Mouse (Mus musculus) Patski (cell line): ENCODE measurements around the gene Mrps10. TPM values are rescaled to one million over a fixed set of nuclear protein-coding genes. Genes with fewer than 3 reads are reported as not detected.

Experiments used
- ATAC-seq: fragments of 100-300 bp; one replicate; pipeline ENCODE4 v1.8.0; 2021
- CTCF ChIA-PET: fragments of 350-600 bp; sonication (Branson Sonifier 250); formaldehyde crosslinking; loops from one replicate; lab custom pipeline; 2022; ENCODE audit warnings: inconsistent platforms; lab: Charles Lee
- POLR2A ChIA-PET: fragments of 350-600 bp; sonication (Branson Sonifier 250); formaldehyde crosslinking; loops from one replicate; lab custom pipeline; 2022; ENCODE audit warnings: antibody characterized with exemption, inconsistent platforms; lab: Charles Lee
- DNase-seq: peaks from one replicate; pipeline ENCODE4 v3.0.0-alpha.2; 2011; ENCODE audit warnings: low read depth, low spot score
- H3K27me3 ChIP-seq: fragments of 371-371 bp; one replicate; pipeline ENCODE4 v1.5.1; 2021
- CTCF ChIP-seq: fragments of 100-300 bp; IDR thresholded peaks from one replicate; pipeline ENCODE4 v1.5.1; 2021
- in situ Hi-C: fragments of 300-500 bp; cut with MboI; formaldehyde crosslinking; loops from 3 replicates; pipeline ENCODE4 v1.11.1; 2018; ENCODE audit warnings: low pct_unique_long_range_greater_than_20kb, mixed read lengths
- polyA plus RNA-seq: library from polyadenylated mRNA; unstranded; gene quantifications from one replicate; pipeline ENCODE4 v1.2.3, GENCODE M21; 2021

The Mrps10 gene
- polyA plus RNA-seq, result 46.8 TPM

DNA sequence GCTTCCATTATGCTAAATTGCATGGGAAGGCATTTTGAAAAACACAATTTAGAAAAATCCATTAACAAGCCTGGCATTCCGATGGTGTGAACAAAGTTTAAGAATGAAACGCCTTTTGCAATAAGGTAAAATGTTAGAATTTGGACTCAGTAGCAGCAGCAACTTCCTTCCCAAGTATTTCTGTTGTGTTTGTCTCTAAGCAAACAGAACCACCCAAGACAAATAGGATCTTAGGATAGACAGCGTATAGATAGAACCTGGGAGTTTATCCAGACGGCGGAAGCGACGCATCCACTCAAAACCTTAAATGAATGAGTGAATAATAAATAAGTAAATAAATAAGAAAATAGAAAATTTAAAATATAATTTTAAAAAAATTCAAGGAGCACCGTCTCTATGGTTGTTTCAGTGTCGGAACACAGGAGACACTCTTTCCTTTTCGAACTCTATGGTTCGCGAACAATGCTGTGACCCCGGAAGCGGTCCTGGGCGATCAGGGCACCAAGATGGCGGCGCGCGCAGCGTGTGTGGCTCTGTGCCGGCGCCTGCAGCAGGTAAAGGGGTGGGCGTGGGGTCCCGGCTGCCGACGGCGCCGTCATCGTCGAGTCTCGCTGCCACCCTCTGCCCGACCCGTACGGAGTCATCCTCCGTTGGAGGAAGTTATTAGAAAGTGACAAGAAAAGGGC lies at the start of gene Mrps10:
Mrps10 (plus strand) TSS at position 487 of the 686 bp plus-strand sequence.
- peak; percentile 63 for ATAC-seq
- CTCF ChIA-PET, result interaction anchor here (0.6 to 1.2 kb wide), 2 partner anchors 11 to 104 kb away, joined by 3 read pairs; no protein-coding TSS in a partner anchor

GRCm38 (mm10) chr17:47318972-47319625 lies 49.6 kb upstream of the Mrps10 start:
- in situ Hi-C loops, result no loop called here
- no peaks in the 10 kb centered on the region for H3K27me3 ChIP-seq
- ChIA-PET CTCF (interaction anchor here (0.8 to 1.4 kb wide), 3 partner anchors 9 to 15 kb away, joined by 3 to 4 read pairs (median 4); no protein-coding TSS in a partner anchor), POLR2A (interaction anchor here (0.6 kb wide), 1 partner anchor 95 kb away, joined by 3 read pairs; no protein-coding TSS in a partner anchor)
- no peak for TF ChIP-seq CTCF
- no peak for ATAC-seq
- DNase-seq, result no peak

More for the DNA sequence above, at the start of gene Mrps10:
- peak; percentile 50 for DNase-seq
- in situ Hi-C loops, result no loop called here
- TF ChIP-seq CTCF, result no peak
- H3K27me3 ChIP-seq, result no peaks in the 10 kb centered on the region
- POLR2A ChIA-PET, result no interaction called here

DNA sequence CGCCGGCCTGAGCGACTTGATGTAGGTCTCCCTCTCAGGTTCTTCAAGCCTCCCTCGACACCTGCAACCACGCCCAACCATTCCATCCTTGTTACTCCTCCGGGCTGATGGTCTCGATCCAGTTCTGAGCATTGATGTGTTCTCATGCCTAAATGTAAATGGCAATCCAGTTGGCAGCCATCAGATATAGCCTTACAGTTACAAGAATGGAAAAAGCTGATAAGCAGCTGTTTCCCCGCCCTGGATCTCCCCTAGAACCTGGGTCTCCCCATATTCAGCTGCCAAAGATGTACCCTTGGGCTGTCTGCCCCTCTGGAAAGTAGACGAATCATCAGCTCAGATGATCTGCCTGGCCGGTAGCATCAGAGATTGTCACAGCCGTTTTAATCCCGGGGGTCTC lies 48.9 kb upstream of the Mrps10 start:
- DNase-seq, result no peak
- in situ Hi-C loops, result no loop called here
- H3K27me3 ChIP-seq, result no peaks in the 10 kb centered on the region
- ChIA-PET POLR2A (no interaction called here), CTCF (interaction anchor here (1.4 kb wide), 1 partner anchor 16 kb away, joined by 4 read pairs; no protein-coding TSS in a partner anchor)
- ATAC-seq, result no peak
- TF ChIP-seq CTCF, result no peak

DNA sequence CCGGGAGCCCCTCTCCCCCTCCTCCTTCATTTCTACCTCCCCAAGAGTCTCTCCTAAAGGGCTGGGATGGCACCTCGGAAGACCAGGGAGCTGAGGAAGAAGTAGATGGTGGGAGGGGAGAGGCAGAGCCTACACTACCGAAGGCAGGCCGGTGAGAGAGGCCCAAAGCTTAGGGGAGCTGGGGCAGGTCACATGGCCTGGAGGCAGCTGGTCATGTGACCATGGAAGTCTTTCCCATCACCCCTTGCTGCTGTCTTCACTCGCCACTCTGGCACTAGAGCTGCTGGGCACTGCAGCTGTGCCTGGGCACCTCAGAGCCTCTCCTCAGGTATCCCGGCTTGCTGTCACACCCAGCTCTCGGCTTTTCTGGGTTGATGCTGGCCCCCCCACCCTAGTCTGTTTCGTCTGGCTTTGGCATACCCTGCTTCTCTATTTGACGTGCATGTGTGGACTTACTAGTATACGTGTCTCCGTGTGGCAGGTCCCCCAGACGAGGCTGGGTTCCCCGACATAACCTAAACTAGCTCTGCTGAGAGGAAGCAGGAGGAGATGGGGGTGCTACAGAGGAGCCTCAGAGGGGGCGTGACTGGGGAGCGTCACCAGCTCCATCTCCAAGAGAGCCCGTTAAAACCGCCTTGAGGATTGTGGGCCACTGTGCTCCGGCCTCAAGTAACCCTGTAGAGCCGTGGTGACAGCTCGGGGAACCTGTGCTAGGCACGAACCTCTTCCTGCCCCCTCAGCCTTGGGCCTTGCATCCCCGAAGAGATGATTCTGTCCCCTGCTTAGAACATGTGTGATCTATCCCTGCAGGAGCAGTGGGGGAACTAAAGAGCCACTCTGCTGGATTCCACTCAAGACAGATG lies 46.3 kb upstream of the Mrps10 start:
- POLR2A ChIA-PET, result no interaction called here
- no peaks in the 10 kb centered on the region for H3K27me3 ChIP-seq
- CTCF ChIA-PET, result no interaction called here
- in situ Hi-C loops, result no loop called here
- no peak for TF ChIP-seq CTCF
- ATAC-seq (no peak), DNase-seq (no peak)

DNA sequence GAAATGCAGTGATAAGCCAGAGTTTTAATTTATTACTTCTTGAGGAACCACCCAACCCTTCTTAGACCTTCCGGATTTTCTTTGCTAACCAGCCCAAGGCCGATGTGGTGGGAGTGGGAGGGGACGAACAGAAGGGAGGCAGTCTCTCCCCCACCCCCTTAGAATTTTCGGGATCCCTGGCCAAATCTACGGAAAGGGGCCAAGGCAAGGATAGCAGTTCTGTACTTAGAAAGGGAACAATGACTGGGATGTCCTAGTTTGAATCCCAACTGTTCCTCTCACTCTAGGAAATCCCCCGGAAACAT lies 45.7 kb upstream of the Mrps10 start:
- ATAC-seq (no peak), DNase-seq (no peak)
- no peak for TF ChIP-seq CTCF
- ChIA-PET CTCF (no interaction called here), POLR2A (no interaction called here)
- in situ Hi-C loops, result no loop called here
- no peaks in the 10 kb centered on the region for H3K27me3 ChIP-seq

DNA sequence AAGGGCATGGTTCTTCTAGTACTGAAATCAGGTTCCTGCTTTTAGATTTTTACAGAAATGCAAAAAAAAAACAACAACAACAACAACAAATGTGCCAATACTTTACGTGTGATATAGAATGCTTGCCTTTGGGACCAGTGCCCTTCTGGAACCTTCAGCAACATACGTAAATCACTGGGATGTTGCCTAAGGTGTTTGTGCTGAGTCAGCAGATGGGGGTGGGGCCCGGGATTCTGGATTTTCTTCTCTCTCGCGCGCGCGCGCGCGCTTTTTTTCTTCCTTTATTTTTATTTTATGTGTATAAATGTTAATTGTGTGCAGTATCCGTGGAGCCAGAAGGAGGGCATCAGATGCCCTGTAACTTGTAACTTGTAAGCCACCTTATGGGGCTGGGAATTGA lies 41.1 kb upstream of the Mrps10 start:
- ChIA-PET CTCF (interaction anchor here (0.8 to 1.4 kb wide), 6 partner anchors 9 to 288 kb away, joined by 3 read pairs; no protein-coding TSS in a partner anchor), POLR2A (no interaction called here)
- DNase-seq, result no peak
- no peak for TF ChIP-seq CTCF
- H3K27me3 ChIP-seq, result no peaks in the 10 kb centered on the region
- no peak for ATAC-seq
- in situ Hi-C loops, result no loop called here

DNA sequence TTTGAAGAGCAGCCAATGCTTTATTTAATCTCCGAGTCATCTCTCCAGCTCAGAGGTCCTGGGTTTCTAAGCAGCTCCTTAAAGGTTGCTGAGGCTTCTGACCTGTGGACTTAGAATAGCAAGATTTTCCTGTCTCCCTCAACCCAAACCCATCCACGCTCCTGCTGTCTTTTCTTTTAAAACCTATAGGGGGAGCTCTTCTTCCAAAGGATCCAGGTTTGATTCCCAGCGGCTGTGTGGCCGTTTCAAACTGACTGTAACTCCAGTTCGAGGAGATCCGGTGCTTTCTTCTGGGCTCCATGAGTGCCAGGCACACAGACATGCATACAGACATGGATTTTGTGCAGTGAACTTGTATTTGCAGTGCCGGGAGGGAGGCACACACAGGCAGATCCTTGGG lies 40.7 kb upstream of the Mrps10 start:
- no peak for DNase-seq
- ChIA-PET CTCF (interaction anchor here (1.0 to 1.4 kb wide), 5 partner anchors 9 to 289 kb away, joined by 3 read pairs; no protein-coding TSS in a partner anchor), POLR2A (no interaction called here)
- in situ Hi-C loops, result no loop called here
- no peak for TF ChIP-seq CTCF
- H3K27me3 ChIP-seq, result no peaks in the 10 kb centered on the region
- no peak for ATAC-seq

DNA sequence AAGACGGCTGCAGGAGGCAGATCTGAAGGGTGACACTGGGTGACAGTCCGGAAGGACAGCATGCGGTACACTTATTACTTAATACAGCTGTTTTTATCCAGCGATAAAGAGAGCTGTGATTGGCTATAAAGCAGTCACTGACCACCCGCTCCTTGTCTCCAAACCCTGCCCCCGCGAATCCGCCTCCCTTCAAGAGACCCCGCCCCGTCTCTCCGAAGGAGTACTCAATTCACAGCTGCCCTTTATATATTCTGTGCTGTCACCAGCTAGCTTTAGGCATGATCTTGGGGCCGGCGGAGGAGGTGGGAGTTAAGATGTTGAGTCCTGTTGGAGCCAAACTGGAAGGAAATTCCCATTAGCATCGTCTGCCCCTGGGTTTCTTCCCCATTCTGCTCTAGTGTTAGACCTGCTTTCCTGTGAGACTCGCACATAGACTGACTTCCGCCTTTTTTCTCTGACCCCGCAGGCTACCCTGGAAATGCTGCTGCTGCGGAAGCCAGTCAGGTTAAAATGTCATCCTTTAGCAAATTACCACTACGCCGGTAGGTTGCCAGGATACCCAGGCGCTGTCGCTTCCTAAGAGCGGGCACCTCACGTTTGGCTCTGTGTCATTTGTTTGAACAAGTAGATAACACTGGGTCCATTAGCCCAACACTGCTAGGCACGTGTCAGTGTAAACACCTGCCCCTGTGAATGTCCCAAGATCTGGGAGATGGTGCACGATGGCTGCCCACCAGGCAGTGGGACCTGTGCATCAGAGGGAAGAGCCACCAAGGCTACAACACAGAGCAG lies 39.9 kb upstream of the Mrps10 start:
- ChIA-PET CTCF (interaction anchor here (1.1 to 1.4 kb wide), 5 partner anchors 10 to 290 kb away, joined by 3 read pairs; no protein-coding TSS in a partner anchor), POLR2A (no interaction called here)
- no peak for TF ChIP-seq CTCF
- in situ Hi-C loops, result no loop called here
- no peak for DNase-seq
- H3K27me3 ChIP-seq, result no peaks in the 10 kb centered on the region
- no peak for ATAC-seq

GRCm38 (mm10) chr17:47330616-47331015 lies 38.1 kb upstream of the Mrps10 start:
- ChIA-PET POLR2A (interaction anchor here (1.2 kb wide), 1 partner anchor 24 kb away, joined by 3 read pairs; no protein-coding TSS in a partner anchor), CTCF (interaction anchor here (0.7 kb wide), 1 partner anchor 12 kb away, joined by 3 read pairs; no protein-coding TSS in a partner anchor)
- H3K27me3 ChIP-seq, result no peaks in the 10 kb centered on the region
- in situ Hi-C loops, result loop anchor here (5.0 kb wide), 1 partner anchor 293 kb away; no protein-coding TSS in a partner anchor
- no peak for TF ChIP-seq CTCF
- no peak for DNase-seq
- no peak for ATAC-seq
